Mouse (Mus musculus) neutrophil, adult 65 days (primary cell): Measurements from ENCODE around the gene Maats1. TPM values are rescaled to one million over a fixed set of nuclear protein-coding genes. Genes with fewer than 3 reads are reported as not detected.

Source experiments
- total RNA-seq: library from RNA; stranded (reverse); gene quantifications from 2 replicates; pipeline ENCODE4 v1.2.4, GENCODE M21; 2023

Maats1 gene
- total RNA-seq, result not detected in 2 replicates

GRCm38 (mm10) chr16:38341396-38342324 lies at the start of gene Maats1:
Gene Maats1, minus strand, starts transcription at chr16:38342143.

GRCm38 (mm10) chr16:38361933-38362332 lies 20.0 kb upstream of the Maats1 start, which contains the start of gene Popdc2:
Gene Popdc2, plus strand, starts transcription at chr16:38362209.

DNA sequence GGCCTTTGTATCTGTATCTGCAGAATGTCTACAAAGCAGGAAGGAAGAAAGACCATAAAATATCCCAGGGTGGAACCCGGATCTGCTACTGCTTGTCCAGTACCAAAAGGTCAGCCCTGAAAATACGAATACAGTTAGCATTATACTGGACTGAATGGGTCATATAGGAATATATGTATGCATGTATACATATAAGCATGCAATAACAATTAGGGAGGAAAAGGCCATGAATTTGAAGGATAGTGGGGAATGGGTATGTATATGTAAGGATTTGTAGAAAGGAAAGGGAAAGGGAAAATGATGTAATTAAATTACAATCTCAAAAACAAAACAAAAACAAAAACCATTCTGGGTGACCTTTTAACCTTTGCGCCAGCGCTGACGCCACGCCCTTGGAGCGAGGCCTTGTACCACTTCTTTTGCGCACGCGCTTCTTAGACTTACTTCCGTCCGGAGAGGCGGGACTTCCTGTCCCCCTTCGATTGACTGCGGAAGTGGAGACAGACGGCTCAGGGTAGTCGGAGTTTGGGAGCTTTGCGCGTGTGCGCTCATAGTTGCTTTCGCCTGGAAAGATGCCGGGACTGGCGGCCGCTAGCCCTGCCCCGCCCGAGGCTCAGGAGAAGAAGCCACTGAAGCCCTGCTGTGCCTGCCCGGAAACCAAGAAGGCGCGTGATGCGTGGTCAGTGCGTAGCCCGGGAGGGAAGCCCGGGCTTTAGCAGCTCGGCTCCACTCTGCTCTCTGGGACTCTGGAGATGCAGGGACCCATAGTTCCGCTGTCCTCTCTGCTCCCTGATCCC lies 4.8 kb upstream of the Maats1 start, which contains the start of the genes Cox17 and Gm21987:
Cox17 (plus strand) TSS at position 463 of the 797 bp plus-strand sequence.
Gm21987 (plus strand) TSS at position 512 of the 797 bp plus-strand sequence.

DNA sequence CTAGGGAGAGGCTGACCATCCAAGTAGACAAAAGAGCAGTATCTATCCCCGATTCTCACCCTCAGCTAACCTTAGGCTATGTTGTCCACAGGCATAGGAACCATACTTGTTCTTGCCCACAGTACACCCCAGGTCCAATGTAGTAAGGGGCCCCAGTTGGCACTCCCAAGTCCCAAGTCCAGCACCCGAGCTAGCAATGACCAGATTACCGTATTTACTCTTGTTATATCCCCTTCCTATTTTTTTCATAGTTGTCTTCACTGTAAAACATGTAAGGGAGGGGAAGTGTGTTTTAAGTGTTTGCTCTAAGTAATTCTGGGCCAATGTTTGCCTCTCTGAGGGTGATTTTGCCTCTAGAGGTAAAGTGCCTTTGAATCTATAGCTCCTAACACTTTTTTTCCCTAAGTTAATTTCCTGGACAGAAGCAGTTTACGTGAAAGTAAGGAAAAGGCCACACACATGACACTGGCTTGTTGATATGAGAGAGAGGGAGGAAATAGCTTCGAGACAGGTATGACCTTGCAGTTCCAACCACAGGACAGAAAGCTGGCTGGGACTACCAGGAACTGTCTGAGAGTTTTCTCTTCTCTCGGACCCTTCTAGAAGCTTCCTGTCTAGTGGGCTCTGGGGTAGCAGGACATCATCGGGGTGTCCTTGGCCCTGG lies 47.1 kb downstream of the Maats1 start, which contains the start of gene Nr1i2:
Nr1i2 (minus strand) TSS at position 140 of the 664 bp plus-strand sequence.

Other genes starting within 250 kb of the Maats1 start
- gene Nr1i2, start 47.3 kb downstream of the Maats1 start, total RNA-seq, result not detected in 2 replicates
- 79.1 and 87.3 TPM in 2 replicates for gene Cox17, start 4.8 kb upstream of the Maats1 start, total RNA-seq
- gene Gm21987, start 4.9 kb upstream of the Maats1 start, total RNA-seq, result not detected in 2 replicates
- 0.25 and 0.38 TPM in 2 replicates for gene Popdc2, start 20.1 kb upstream of the Maats1 start, total RNA-seq
- gene Pla1a, start 91.0 kb upstream of the Maats1 start, total RNA-seq, result 0.20 and 0.47 TPM in 2 replicates
- 43.9 and 44.8 TPM in 2 replicates for gene Adprh, start 110.6 kb upstream of the Maats1 start, total RNA-seq
- gene Cd80, start 113.4 kb upstream of the Maats1 start, total RNA-seq, result 50.1 and 74.4 TPM in 2 replicates
- gene Timmdc1, start 180.5 kb upstream of the Maats1 start, total RNA-seq, result 9.3 and 10.5 TPM in 2 replicates
- gene Poglut1, start 208.1 kb upstream of the Maats1 start, total RNA-seq, result 5.1 and 7.3 TPM in 2 replicates
- gene Tmem39a, start 216.6 kb upstream of the Maats1 start, total RNA-seq, result 64.4 and 83.6 TPM in 2 replicates